Mouse (Mus musculus) induced T-regulatory cell, adult 2 months (primary cell): ENCODE results near the gene Pdia5.

ENCODE experiments used
- DNase-seq: peaks from one replicate; pipeline ENCODE4 v3.0.0-alpha.2; 2012; ENCODE audit warnings: low read depth

Gene Pdia5

GRCm38 (mm10) chr16:35357449-35357848 is 133.2 kb downstream of the Pdia5 start:
- DNase-seq: no peak
